Mouse (Mus musculus) forebrain, embryonic 14.5 days (tissue): ENCODE measurements at regions not wholly inside any gene's neighbourhood (a gene's known extent, or its start where the extent isn't known, plus 50 kb on each side); places are given as distances from the start of the nearest gene placed in this dataset.

ENCODE experiments used
- ATAC-seq: fragments of 200-750 bp; cut with Nextera tagmentation; 2 replicates; pipeline ENCODE4 v1.8.0; 2017; ENCODE audit warnings: mild to moderate bottlenecking, moderate library complexity
- DNase-seq: peaks from one replicate; pipeline ENCODE4 v3.0.0-alpha.2; 2015; ENCODE audit warnings: low spot score
- H3K27ac ChIP-seq: fragments of 300-500 bp; sonication (generic); 2 replicates; pipeline ENCODE4 v1.5.1; 2014; ENCODE audit warnings: low read depth, mild to moderate bottlenecking, control low read depth, low read length, moderate library complexity
- H3K27me3 ChIP-seq: fragments of 300-500 bp; sonication (generic); replicated peaks from 2 replicates; pipeline ENCODE4 v1.6.1; 2014; ENCODE audit warnings: low read length, control low read depth, mixed read lengths; ENCODE audit not compliant: control insufficient read depth, insufficient read depth
- H3K36me3 ChIP-seq: fragments of 300-500 bp; sonication (generic); 2 replicates; pipeline ENCODE4 v1.6.1; 2014; ENCODE audit warnings: low read length, control low read depth; ENCODE audit not compliant: control insufficient read depth, insufficient read depth
- H3K4me1 ChIP-seq: fragments of 300-500 bp; sonication (generic); 2 replicates; pipeline ENCODE4 v1.6.1; 2014; ENCODE audit warnings: antibody characterized with exemption, low read length, control low read depth; ENCODE audit not compliant: control insufficient read depth, insufficient read depth
- H3K4me2 ChIP-seq: fragments of 300-500 bp; sonication (generic); 2 replicates; pipeline ENCODE4 v1.6.1; 2014; ENCODE audit warnings: mild to moderate bottlenecking, control low read depth, low read length
- H3K4me3 ChIP-seq: fragments of 300-500 bp; sonication (generic); 2 replicates; pipeline ENCODE4 v1.5.1; 2014; ENCODE audit warnings: low read depth, low read length, control low read depth
- H3K9ac ChIP-seq: fragments of 300-500 bp; sonication (generic); 2 replicates; pipeline ENCODE4 v1.6.1; 2014; ENCODE audit warnings: mild to moderate bottlenecking, low read length, control low read depth, moderate library complexity
- H3K9me3 ChIP-seq: fragments of 300-500 bp; sonication (generic); replicated peaks from 2 replicates; pipeline ENCODE4 v1.6.1; 2016; ENCODE audit warnings: low read length, control low read depth, mixed read lengths; ENCODE audit not compliant: control insufficient read depth
- WGBS: fragments of 180-500 bp; shearing (Covaris S2); extraction: QIAGEN DNeasy Blood & Tissue Kit; methylation state at CpG from one replicate; pipeline ENCODE4 v1.1.7; 2014; 5-methylcytosine and 5-hydroxymethylcytosine counted together

- ATAC-seq = no peak
- Histone ChIP-seq H3K4me2 (no peak overlapping the region), H3K27ac (no peak overlapping the region), H3K4me3 (no peak overlapping the region), H3K9me3 (no peaks in the 10 kb centered on the region), H3K4me1 (no peaks in the 10 kb centered on the region), H3K27me3 (no peaks in the 10 kb centered on the region), H3K36me3 (no peaks in the 10 kb centered on the region), H3K9ac (no peak overlapping the region)
- WGBS = 84% methylated on average over 3 of the region's 3 CpGs
- DNase-seq = no peak
These were observed 1012.6 kb downstream of the Cdh8 start for GRCm38 (mm10) chr8:98403645-98404032.

- DNase-seq = peak; percentile 62
- Histone ChIP-seq H3K27me3 (no peaks in the 10 kb centered on the region), H3K4me2 (no peak overlapping the region), H3K4me1 (no peaks in the 10 kb centered on the region), H3K9me3 (no peaks in the 10 kb centered on the region), H3K36me3 (no peaks in the 10 kb centered on the region), H3K9ac (no peak overlapping the region), H3K27ac (no peak overlapping the region), H3K4me3 (no peak overlapping the region)
- WGBS = 75% methylated on average over 11 of the region's 11 CpGs
- no peak; the same call in 1 of the 2 replicates for ATAC-seq
These were observed 1013.2 kb downstream of the Cdh8 start for GRCm38 (mm10) chr8:98402852-98403644.

GRCm38 (mm10) chr8:98381815-98382214 lies 1034.5 kb downstream of the Cdh8 start:
- no peaks in the 10 kb centered on the region for H3K9me3 ChIP-seq
- no peaks in the 10 kb centered on the region for H3K4me1 ChIP-seq
- ATAC-seq (no peak), DNase-seq (no peak)
- H3K4me3 ChIP-seq = no peak overlapping the region
- no peaks in the 10 kb centered on the region for H3K36me3 ChIP-seq
- no peaks in the 10 kb centered on the region for H3K27me3 ChIP-seq
- H3K4me2 ChIP-seq = no peak overlapping the region
- H3K27ac ChIP-seq = no peak overlapping the region
- WGBS = 86% methylated on average over 2 of the region's 2 CpGs
- H3K9ac ChIP-seq = no peak overlapping the region

- no peak overlapping the region for H3K4me2 ChIP-seq
- no peaks in the 10 kb centered on the region for H3K27me3 ChIP-seq
- H3K9me3 ChIP-seq = no peaks in the 10 kb centered on the region
- ATAC-seq = no peak
- H3K36me3 ChIP-seq = no peaks in the 10 kb centered on the region
- WGBS = 93% methylated on average over 1 of the region's 1 CpGs
- H3K27ac ChIP-seq = no peak overlapping the region
- H3K4me3 ChIP-seq = no peak overlapping the region
- DNase-seq = no peak
- H3K4me1 ChIP-seq = no peaks in the 10 kb centered on the region
- H3K9ac ChIP-seq = no peak overlapping the region
These were observed 1035.9 kb downstream of the Cdh8 start for GRCm38 (mm10) chr8:98380387-98380786.

GRCm38 (mm10) chr8:98377743-98378142 lies 1038.5 kb downstream of the Cdh8 start:
- DNase-seq (no peak), ATAC-seq (no peak)
- Histone ChIP-seq H3K9ac (no peak overlapping the region), H3K4me2 (no peak overlapping the region), H3K27ac (no peak overlapping the region), H3K36me3 (no peaks in the 10 kb centered on the region), H3K9me3 (no peaks in the 10 kb centered on the region), H3K4me1 (no peaks in the 10 kb centered on the region), H3K4me3 (no peak overlapping the region), H3K27me3 (no peaks in the 10 kb centered on the region)

- Histone ChIP-seq H3K4me3 (no peak overlapping the region), H3K4me2 (no peak overlapping the region), H3K27me3 (no peaks in the 10 kb centered on the region), H3K9me3 (no peaks in the 10 kb centered on the region), H3K4me1 (no peaks in the 10 kb centered on the region), H3K36me3 (no peaks in the 10 kb centered on the region), H3K27ac (no peak overlapping the region), H3K9ac (no peak overlapping the region)
- 25% methylated on average over 3 of the region's 4 CpGs for WGBS
- ATAC-seq = no peak
- no peak for DNase-seq
These were observed 1043.4 kb downstream of the Cdh8 start for GRCm38 (mm10) chr8:98372711-98373420.

GRCm38 (mm10) chr8:98365378-98366095 lies 1050.7 kb downstream of the Cdh8 start:
- DNase-seq = peak; percentile 84
- no peaks in the 10 kb centered on the region for H3K27me3 ChIP-seq
- H3K4me1 ChIP-seq = no peaks in the 10 kb centered on the region
- no peak overlapping the region for H3K4me3 ChIP-seq
- H3K27ac ChIP-seq = no peak overlapping the region
- H3K4me2 ChIP-seq = no peak overlapping the region
- H3K9ac ChIP-seq = no peak overlapping the region
- peak; percentile 96 for ATAC-seq
- no peaks in the 10 kb centered on the region for H3K36me3 ChIP-seq
- 41% methylated on average over 6 of the region's 6 CpGs for WGBS
- H3K9me3 ChIP-seq = no peaks in the 10 kb centered on the region

- Histone ChIP-seq H3K4me3 (no peak overlapping the region), H3K9ac (no peak overlapping the region), H3K4me2 (no peak overlapping the region), H3K9me3 (no peaks in the 10 kb centered on the region), H3K4me1 (no peaks in the 10 kb centered on the region), H3K27me3 (no peaks in the 10 kb centered on the region), H3K27ac (no peak overlapping the region), H3K36me3 (no peaks in the 10 kb centered on the region)
- no peak for ATAC-seq
- WGBS = 88% methylated on average over 1 of the region's 1 CpGs
- no peak for DNase-seq
These were observed 1079.0 kb downstream of the Cdh8 start for GRCm38 (mm10) chr8:98337279-98337678.
